Mouse (Mus musculus) limb, embryonic 14.5 days (tissue): ENCODE results near the gene Phospho2. TPM values are rescaled to one million over a fixed set of nuclear protein-coding genes. Genes with fewer than 3 reads are reported as not detected.

Source experiments
- ATAC-seq: fragments of 200-750 bp; cut with Nextera tagmentation; 2 replicates; pipeline ENCODE4 v1.8.0; 2017; ENCODE audit warnings: low read depth, moderate number of reproducible peaks, moderate TSS enrichment; ENCODE audit not compliant: low FRiP score
- DNase-seq: peaks from one replicate; pipeline ENCODE4 v3.0.0-alpha.2; 2015; ENCODE audit warnings: low spot score
- H3K27ac ChIP-seq: fragments of 300-500 bp; sonication (generic); replicated peaks from 2 replicates; pipeline ENCODE4 v1.5.1; 2014; ENCODE audit warnings: low read depth, mild to moderate bottlenecking, low read length, moderate library complexity, mixed read lengths
- H3K27me3 ChIP-seq: fragments of 300-500 bp; sonication (generic); 2 replicates; pipeline ENCODE4 v1.6.1; 2014; ENCODE audit warnings: low read length, mixed read lengths; ENCODE audit not compliant: control insufficient read depth, insufficient read depth
- H3K36me3 ChIP-seq: fragments of 300-500 bp; sonication (generic); 2 replicates; pipeline ENCODE4 v1.6.1; 2014; ENCODE audit warnings: mild to moderate bottlenecking, low read length, moderate library complexity, mixed read lengths; ENCODE audit not compliant: control insufficient read depth, insufficient read depth
- H3K4me1 ChIP-seq: fragments of 300-500 bp; sonication (generic); 2 replicates; pipeline ENCODE4 v1.6.1; 2014; ENCODE audit warnings: antibody characterized with exemption, low read length, mixed read lengths; ENCODE audit not compliant: control insufficient read depth, insufficient read depth
- H3K4me2 ChIP-seq: fragments of 300-500 bp; sonication (generic); replicated peaks from 2 replicates; pipeline ENCODE4 v1.6.1; 2014; ENCODE audit warnings: low read depth, mild to moderate bottlenecking, low read length, moderate library complexity; ENCODE audit not compliant: severe bottlenecking
- H3K4me3 ChIP-seq: fragments of 300-500 bp; sonication (generic); replicated peaks from 2 replicates; pipeline ENCODE4 v1.5.1; 2014; ENCODE audit warnings: low read length
- H3K9ac ChIP-seq: fragments of 300-500 bp; sonication (generic); 2 replicates; pipeline ENCODE4 v1.6.1; 2014; ENCODE audit warnings: mild to moderate bottlenecking, low read depth, low read length, moderate library complexity; ENCODE audit not compliant: severe bottlenecking
- H3K9me3 ChIP-seq: fragments of 300-500 bp; sonication (generic); 2 replicates; pipeline ENCODE4 v1.6.1; 2016; ENCODE audit warnings: low read length; ENCODE audit not compliant: control insufficient read depth
- POLR2A ChIP-seq: fragments of 200-500 bp; IDR thresholded peaks from 2 replicates; pipeline ENCODE4 v1.8.0; 2012; ENCODE audit warnings: inconsistent platforms, mild to moderate bottlenecking, moderate library complexity, borderline replicate concordance; ENCODE audit not compliant: insufficient read depth, insufficient read length; ENCODE audit errors: extremely low read depth
- WGBS: fragments of 180-500 bp; shearing (Covaris S2); extraction: QIAGEN DNeasy Blood & Tissue Kit; methylation state at CpG from one replicate; pipeline ENCODE4 v1.1.7; 2014; 5-methylcytosine and 5-hydroxymethylcytosine counted together
- polyA plus RNA-seq, 2 experiments: library from polyadenylated mRNA; depleted of rRNA in 1 of 2; stranded (reverse) in 1 of 2; unstranded in 1 of 2; fragments of >200 nt; fragmentation: Nextera tagmentation in 1 of 2; extraction: Ambion mirVana in 1 of 2; gene quantifications; 2 replicates each; pipeline versions ENCODE4 v1.2.1 to v1.2.3; 2012 to 2014

Gene Phospho2
- polyA plus RNA-seq, 2 experiments: 24.6 to 27.5 TPM

DNA sequence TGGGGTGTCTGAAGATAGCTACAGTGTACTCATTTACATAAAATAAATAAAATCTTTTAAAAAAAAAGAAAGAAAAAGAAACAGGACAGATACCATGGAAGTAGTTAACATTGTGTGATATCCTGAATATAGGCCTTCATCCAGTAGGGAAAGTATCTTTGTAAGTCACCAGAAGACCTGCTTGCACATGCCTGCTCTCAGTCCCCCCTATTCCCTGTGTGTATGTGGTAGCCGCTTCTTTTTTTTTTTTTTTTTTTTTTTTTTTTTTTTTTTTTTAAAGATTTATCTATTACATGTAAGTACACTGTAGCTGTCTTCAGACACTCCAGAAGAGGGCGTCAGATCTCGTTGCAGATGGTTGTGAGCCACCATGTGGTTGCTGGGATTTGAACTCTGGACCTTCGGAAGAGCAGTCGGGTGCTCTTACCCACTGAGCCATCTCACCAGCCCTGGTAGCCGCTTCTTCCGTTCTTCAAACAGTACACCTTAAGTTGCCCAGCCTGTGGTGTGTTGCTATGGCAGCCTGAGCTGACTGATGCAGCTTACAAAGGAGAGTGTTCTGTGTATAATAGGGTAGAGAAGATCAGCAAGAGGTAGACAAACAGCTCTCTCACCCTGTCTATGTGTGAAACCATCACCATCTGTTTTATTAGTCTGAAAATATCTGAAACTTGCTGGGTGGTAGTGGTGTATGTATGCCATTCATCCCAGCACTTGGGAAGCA is 48.0 kb downstream of the Phospho2 start:
- Histone ChIP-seq H3K27ac (no peak overlapping the region), H3K9me3 (no peaks in the 10 kb centered on the region), H3K36me3 (peaks cover 32% of the 10 kb centered on the region), H3K4me1 (no peaks in the 10 kb centered on the region), H3K27me3 (no peaks in the 10 kb centered on the region), H3K9ac (no peak overlapping the region), H3K4me2 (no peak overlapping the region), H3K4me3 (no peak overlapping the region)
- TF ChIP-seq POLR2A: no peak
- DNase-seq (no peak), ATAC-seq (no peak)
- WGBS: 84% methylated on average over 7 of the region's 7 CpGs

DNA sequence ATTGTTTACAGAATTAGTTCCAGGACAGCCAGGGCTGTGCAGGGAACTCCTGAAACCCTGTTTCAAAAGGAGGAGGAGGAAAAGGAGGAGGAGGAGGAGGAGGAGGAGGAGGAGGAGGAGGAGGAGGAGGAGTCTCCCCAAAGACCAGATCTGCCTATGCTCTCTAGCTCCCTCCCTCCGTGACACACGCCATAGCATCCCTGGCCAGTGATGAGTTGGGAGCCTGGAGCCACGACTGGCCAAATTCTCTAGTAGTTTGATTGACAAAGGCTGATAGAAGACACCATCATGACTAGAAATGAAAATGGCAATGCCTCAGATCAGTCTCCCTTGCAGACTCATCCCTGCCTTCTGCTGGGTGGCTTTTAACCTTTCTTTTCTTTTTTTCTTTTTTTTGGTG is 48.6 kb downstream of the Phospho2 start:
- peaks cover 30% of the 10 kb centered on the region for H3K36me3 ChIP-seq
- H3K9me3 ChIP-seq: no peaks in the 10 kb centered on the region
- no peak for TF ChIP-seq POLR2A
- no peaks in the 10 kb centered on the region for H3K27me3 ChIP-seq
- DNase-seq (no peak), ATAC-seq (no peak)
- H3K9ac ChIP-seq: no peak overlapping the region
- no peaks in the 10 kb centered on the region for H3K4me1 ChIP-seq
- no peak overlapping the region for H3K4me3 ChIP-seq
- 23% methylated on average over 3 of the region's 3 CpGs for WGBS
- no peak overlapping the region for H3K27ac ChIP-seq
- no peak overlapping the region for H3K4me2 ChIP-seq

DNA sequence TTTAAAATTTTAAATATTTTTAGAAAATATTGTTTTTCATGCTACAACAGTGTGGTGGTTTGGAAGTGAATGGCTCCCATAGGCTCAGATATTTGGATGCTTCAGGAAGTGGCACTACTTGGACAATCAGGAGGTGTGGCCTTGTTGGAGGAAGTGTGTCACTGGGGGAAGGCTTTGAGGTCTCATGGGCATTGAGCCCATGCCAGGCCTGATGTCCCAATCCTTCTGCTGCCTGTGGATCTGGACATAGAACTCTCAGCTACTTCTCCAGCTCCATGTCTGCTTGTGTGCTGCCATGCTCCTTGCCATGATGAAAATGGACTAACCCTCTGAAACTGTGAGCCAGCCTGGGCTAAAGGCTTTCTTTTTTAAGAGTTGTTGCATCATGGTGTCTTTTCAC is 49.3 kb downstream of the Phospho2 start:
- Histone ChIP-seq H3K4me2 (no peak overlapping the region), H3K27me3 (no peaks in the 10 kb centered on the region), H3K4me3 (no peak overlapping the region), H3K4me1 (no peaks in the 10 kb centered on the region), H3K27ac (no peak overlapping the region), H3K36me3 (peaks cover 24% of the 10 kb centered on the region), H3K9me3 (no peaks in the 10 kb centered on the region), H3K9ac (no peak overlapping the region)
- ATAC-seq (no peak), DNase-seq (no peak)
- no peak for TF ChIP-seq POLR2A

DNA sequence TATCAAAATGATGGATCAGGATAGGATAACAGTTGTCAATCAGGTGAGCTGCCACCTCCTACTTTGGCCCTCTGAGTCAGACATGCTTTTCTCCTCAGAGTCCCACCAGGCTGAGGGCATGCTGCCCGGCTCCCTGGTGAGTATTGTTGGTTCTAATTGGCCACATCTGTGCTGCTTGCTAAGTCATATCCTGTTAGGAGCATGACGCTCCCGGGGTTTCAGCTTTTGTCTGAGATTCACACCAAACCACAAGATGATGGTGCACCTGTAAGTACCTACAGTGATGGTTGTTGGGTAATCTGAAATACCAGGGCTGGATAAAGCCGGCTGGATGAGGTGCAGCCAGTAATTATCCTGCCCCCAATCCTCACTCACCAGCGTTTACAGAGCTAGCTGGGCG is 50.8 kb downstream of the Phospho2 start:
- H3K4me2 ChIP-seq: no peak overlapping the region
- DNase-seq (no peak), ATAC-seq (no peak)
- H3K4me3 ChIP-seq: no peak overlapping the region
- 21% methylated on average over 6 of the region's 6 CpGs for WGBS
- H3K27ac ChIP-seq: no peak overlapping the region
- TF ChIP-seq POLR2A: no peak
- no peaks in the 10 kb centered on the region for H3K4me1 ChIP-seq
- H3K9me3 ChIP-seq: no peaks in the 10 kb centered on the region
- H3K27me3 ChIP-seq: no peaks in the 10 kb centered on the region
- peaks cover 9% of the 10 kb centered on the region for H3K36me3 ChIP-seq
- H3K9ac ChIP-seq: no peak overlapping the region

DNA sequence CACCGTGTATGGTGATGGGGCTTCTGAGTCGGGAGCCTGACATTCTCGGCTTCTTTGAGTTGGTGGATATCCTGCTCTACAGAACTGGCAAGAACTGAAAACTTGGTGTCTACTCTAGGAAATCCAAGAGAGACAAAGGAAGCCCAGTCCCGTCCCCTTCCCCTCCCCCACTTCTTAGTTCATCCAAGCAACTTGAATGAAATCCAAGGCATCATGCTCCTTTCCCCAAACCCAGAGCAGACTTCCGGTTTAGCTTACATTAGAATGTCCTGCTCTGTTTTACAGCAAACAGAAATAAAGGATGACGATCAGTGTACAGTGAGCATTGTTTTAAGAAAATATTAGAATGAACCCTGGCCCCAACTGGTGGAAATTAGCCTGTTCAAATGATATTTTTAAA is 59.8 kb downstream of the Phospho2 start:
- no peak for TF ChIP-seq POLR2A
- no peaks in the 10 kb centered on the region for H3K36me3 ChIP-seq
- DNase-seq (peak; percentile 35), ATAC-seq (no peak)
- H3K4me2 ChIP-seq: no peak overlapping the region
- WGBS: 74% methylated on average over 6 of the region's 6 CpGs
- no peaks in the 10 kb centered on the region for H3K9me3 ChIP-seq
- H3K27me3 ChIP-seq: no peaks in the 10 kb centered on the region
- no peak overlapping the region for H3K27ac ChIP-seq
- no peak overlapping the region for H3K4me3 ChIP-seq
- no peak overlapping the region for H3K9ac ChIP-seq
- no peaks in the 10 kb centered on the region for H3K4me1 ChIP-seq

Other genes starting within 250 kb of the Phospho2 start
- 0.09 and 0.12 TPM in 2 replicates for gene Lrp2, start 203.6 kb upstream of the Phospho2 start, polyA plus RNA-seq (2012; rRNA removed)
- gene Lrp2, start 203.6 kb upstream of the Phospho2 start, polyA plus RNA-seq (2014; fragmentation: Nextera tagmentation; extraction: Ambion mirVana): 0.01 TPM in 1 of 2 replicates, not detected in the other
- 14.7 and 18.9 TPM in 2 replicates for gene Bbs5, start 142.5 kb upstream of the Phospho2 start, polyA plus RNA-seq (2012; rRNA removed)
- gene Bbs5, start 142.5 kb upstream of the Phospho2 start, polyA plus RNA-seq (2014; fragmentation: Nextera tagmentation; extraction: Ambion mirVana): 15.8 and 19.2 TPM in 2 replicates
- gene Klhl41, start 119.5 kb upstream of the Phospho2 start, polyA plus RNA-seq (2012; rRNA removed): 17.4 and 23.2 TPM in 2 replicates
- gene Klhl41, start 119.5 kb upstream of the Phospho2 start, polyA plus RNA-seq (2014; fragmentation: Nextera tagmentation; extraction: Ambion mirVana): 13.2 and 16.7 TPM in 2 replicates
- gene Fastkd1, start 76.1 kb upstream of the Phospho2 start, polyA plus RNA-seq (2012; rRNA removed): 12.8 and 13.0 TPM in 2 replicates
- gene Fastkd1, start 76.1 kb upstream of the Phospho2 start, polyA plus RNA-seq (2014; fragmentation: Nextera tagmentation; extraction: Ambion mirVana): 12.3 and 15.0 TPM in 2 replicates
- gene Ppig, start 67.1 kb upstream of the Phospho2 start, polyA plus RNA-seq (2012; rRNA removed): 14.2 and 25.3 TPM in 2 replicates
- gene Ppig, start 67.1 kb upstream of the Phospho2 start, polyA plus RNA-seq (2014; fragmentation: Nextera tagmentation; extraction: Ambion mirVana): 118 and 120 TPM in 2 replicates
- gene Ccdc173, start within 50 bp of the Phospho2 start, polyA plus RNA-seq (2012; rRNA removed): 1.1 and 2.5 TPM in 2 replicates
- 2.0 and 2.1 TPM in 2 replicates for gene Ccdc173, start within 50 bp of the Phospho2 start, polyA plus RNA-seq (2014; fragmentation: Nextera tagmentation; extraction: Ambion mirVana)
- gene Klhl23, start 32.3 kb downstream of the Phospho2 start, polyA plus RNA-seq (2012; rRNA removed): 18.6 and 21.2 TPM in 2 replicates
- 20.7 and 21.9 TPM in 2 replicates for gene Klhl23, start 32.3 kb downstream of the Phospho2 start, polyA plus RNA-seq (2014; fragmentation: Nextera tagmentation; extraction: Ambion mirVana)
- gene Ssb, start 71.9 kb downstream of the Phospho2 start, polyA plus RNA-seq (2012; rRNA removed): 80.8 and 173 TPM in 2 replicates
- gene Ssb, start 71.9 kb downstream of the Phospho2 start, polyA plus RNA-seq (2014; fragmentation: Nextera tagmentation; extraction: Ambion mirVana): 288 and 291 TPM in 2 replicates
- 9.8 and 14.0 TPM in 2 replicates for gene Mettl5, start 96.0 kb downstream of the Phospho2 start, polyA plus RNA-seq (2012; rRNA removed)
- 33.7 and 41.0 TPM in 2 replicates for gene Mettl5, start 96.0 kb downstream of the Phospho2 start, polyA plus RNA-seq (2014; fragmentation: Nextera tagmentation; extraction: Ambion mirVana)
- gene Ubr3, start 107.6 kb downstream of the Phospho2 start, polyA plus RNA-seq (2012; rRNA removed): 35.0 and 36.2 TPM in 2 replicates
- 21.3 and 21.6 TPM in 2 replicates for gene Ubr3, start 107.6 kb downstream of the Phospho2 start, polyA plus RNA-seq (2014; fragmentation: Nextera tagmentation; extraction: Ambion mirVana)
- gene Myo3b, start 249.5 kb downstream of the Phospho2 start, polyA plus RNA-seq (2012; rRNA removed): 0.04 TPM in 2 replicates
- gene Myo3b, start 249.5 kb downstream of the Phospho2 start, polyA plus RNA-seq (2014; fragmentation: Nextera tagmentation; extraction: Ambion mirVana): 0.21 TPM in 1 of 2 replicates, not detected in the other